In genomic region chr6:90329953-90330352, GRCm38 (mm10) we compare ENCODE assay signal across 9 mouse cellular contexts. TPM values are rescaled to one million over a fixed set of nuclear protein-coding genes. Genes with fewer than 3 reads are reported as not detected.
A peak's percentile ranks its signal among the peaks of the same experiment; 100 is the strongest.
DNase-seq lines count a peak whose midpoint lies in the region; ATAC-seq and TF ChIP-seq lines count a peak whose summit lies in the region.
"Had no signal": no experiment of that assay in that cellular context is flagged by ENCODE, and none has a peak within 500 bp of the region (broad histone marks: within the 10 kb centered on the region; RNA-seq: fewer than 3 reads in every experiment).

No protein-coding gene starts in this region.

- no peaks in the 10 kb centered on the region for H3K4me1 ChIP-seq in limb, embryonic 14.5 days (ENCODE audit: control insufficient read depth, insufficient read depth, low read length)
- H3K4me1 ChIP-seq in limb, embryonic 10.5 days, result peaks cover 5% of the 10 kb centered on the region
- peaks cover 2% of the 10 kb centered on the region; the same call in 1 of the 2 replicates for H3K4me1 ChIP-seq in midbrain, embryonic 16.5 days (ENCODE audit: control insufficient read depth, insufficient read depth, low read length)

- no peaks in the 10 kb centered on the region for H3K27me3 ChIP-seq in limb, embryonic 14.5 days (ENCODE audit: control insufficient read depth, insufficient read depth, low read length)
- peaks cover 16% of the 10 kb centered on the region; the same call in 1 of the 2 replicates for H3K27me3 ChIP-seq in limb, embryonic 10.5 days (ENCODE audit: low read depth, poor library complexity, severe bottlenecking)
- no peaks in the 10 kb centered on the region for H3K27me3 ChIP-seq in midbrain, embryonic 16.5 days (ENCODE audit: control insufficient read depth, insufficient read depth, low read depth, low read length)

- no peak overlapping the region for H3K4me2 ChIP-seq in limb, embryonic 14.5 days (replicated peaks; ENCODE audit: low read depth, low read length, severe bottlenecking)
- H3K4me2 ChIP-seq in midbrain, embryonic 16.5 days (ENCODE audit: low read length), result no peak overlapping the region

- no peak for TF ChIP-seq POLR2A in limb, embryonic 14.5 days (IDR thresholded peaks at IDR 0.05; ENCODE audit: borderline replicate concordance, extremely low read depth, insufficient read depth, insufficient read length)

- no peak for ATAC-seq in limb, embryonic 14.5 days (ENCODE audit: low FRiP score, low read depth)
- peak; percentile 51; the same call in 1 of the 2 replicates for ATAC-seq in midbrain, embryonic 16.5 days
- ATAC-seq in inflammation-experienced regulatory T-cells, adult 6 months, result no peak
- ATAC-seq in megakaryocyte, adult 5-6 weeks (ENCODE audit: poor library complexity, severe bottlenecking), result no peak

- no peak overlapping the region for H3K4me3 ChIP-seq in limb, embryonic 14.5 days (replicated peaks; ENCODE audit: low read length)
- H3K4me3 ChIP-seq in limb, embryonic 10.5 days, result no peak overlapping the region
- H3K4me3 ChIP-seq in midbrain, embryonic 16.5 days (ENCODE audit: low read depth, low read length), result no peak overlapping the region

- no peaks in the 10 kb centered on the region for H3K9me3 ChIP-seq in limb, embryonic 14.5 days (ENCODE audit: control insufficient read depth, low read length)
- H3K9me3 ChIP-seq in limb, embryonic 10.5 days (replicated peaks), result no peaks in the 10 kb centered on the region
- H3K9me3 ChIP-seq in midbrain, embryonic 16.5 days (replicated peaks; ENCODE audit: control insufficient read depth, low read length, poor library complexity, severe bottlenecking), result no peaks in the 10 kb centered on the region

- H3K36me3 ChIP-seq in limb, embryonic 14.5 days (ENCODE audit: control insufficient read depth, insufficient read depth, low read length), result no peaks in the 10 kb centered on the region
- no peaks in the 10 kb centered on the region for H3K36me3 ChIP-seq in limb, embryonic 10.5 days
- no peaks in the 10 kb centered on the region for H3K36me3 ChIP-seq in midbrain, embryonic 16.5 days (ENCODE audit: control insufficient read depth, insufficient read depth, low read length)

- WGBS in limb, embryonic 14.5 days, result 20% methylated on average over 1 of the region's 1 CpGs
- 64% methylated on average over 1 of the region's 1 CpGs for WGBS in limb, embryonic 10.5 days
- 39% methylated on average over 1 of the region's 1 CpGs for WGBS in midbrain, embryonic 16.5 days

- H3K9ac ChIP-seq in limb, embryonic 14.5 days (ENCODE audit: low read depth, low read length, severe bottlenecking), result no peak overlapping the region
- H3K9ac ChIP-seq in midbrain, embryonic 16.5 days (ENCODE audit: low read depth, low read length), result no peak overlapping the region
- H3K9ac ChIP-seq: liver, embryonic 14.5 days had no signal

- DNase-seq in limb, embryonic 14.5 days (ENCODE audit: low spot score), result peak; percentile 14
- DNase-seq in limb, embryonic 10.5 days (ENCODE audit: low spot score), result no peak
- peak; percentile 68 for DNase-seq in cerebellum, adult 11 months
- DNase-seq in frontal cortex, postnatal 36 days (ENCODE audit: low spot score in 2 of 2), result peak; percentile 15 to 33
- DNase-seq in layer of hippocampus, adult 11-12 months (ENCODE audit: low spot score), result peak; percentile 76

- no peak overlapping the region for H3K27ac ChIP-seq in limb, embryonic 14.5 days (replicated peaks; ENCODE audit: low read depth, low read length)
- H3K27ac ChIP-seq in limb, embryonic 10.5 days, result no peak overlapping the region
- H3K27ac ChIP-seq in midbrain, embryonic 16.5 days (ENCODE audit: low read length), result no peak overlapping the region
- H3K27ac ChIP-seq: liver, embryonic 14.5 days had no signal

RNA-seq across cellular contexts. Expression of gene Uroc1, which starts 3.1 kb away (rescaled TPM):
- 0.04 and 0.06 TPM in 2 replicates for polyA plus RNA-seq in limb, embryonic 14.5 days (2012; rRNA removed)
- 0.08 and 0.12 TPM in 2 replicates for polyA plus RNA-seq in limb, embryonic 14.5 days (2014; fragmentation: Nextera tagmentation; extraction: Ambion mirVana)
- 0.15 and 0.16 TPM in 2 replicates for polyA plus RNA-seq in limb, embryonic 10.5 days (2016; fragmentation: Nextera tagmentation; extraction: Ambion mirVana)
- polyA plus RNA-seq in midbrain, embryonic 16.5 days (2015; fragmentation: Nextera tagmentation; extraction: Ambion mirVana), result not detected in 2 replicates
- polyA plus RNA-seq in inflammation-experienced regulatory T-cells, adult 6 months (2017; shearing (Covaris generic)), result not detected
- total RNA-seq in megakaryocyte, adult 5-6 weeks (2015), result not detected in 2 replicates
- not detected in 2 replicates for total RNA-seq in megakaryocyte, adult 5-6 weeks (2017)

RNA-seq across cellular contexts. Expression of gene Chst13, which starts 5.0 kb away (rescaled TPM):
- 0.59 and 1.4 TPM in 2 replicates for polyA plus RNA-seq in limb, embryonic 14.5 days (2012; rRNA removed)
- 0.91 and 0.94 TPM in 2 replicates for polyA plus RNA-seq in limb, embryonic 14.5 days (2014; fragmentation: Nextera tagmentation; extraction: Ambion mirVana)
- 0.09 TPM in 1 of 2 replicates, not detected in the other for polyA plus RNA-seq in limb, embryonic 10.5 days (2016; fragmentation: Nextera tagmentation; extraction: Ambion mirVana)
- 0.11 TPM in 1 of 2 replicates, not detected in the other for polyA plus RNA-seq in midbrain, embryonic 16.5 days (2015; fragmentation: Nextera tagmentation; extraction: Ambion mirVana)
- not detected for polyA plus RNA-seq in inflammation-experienced regulatory T-cells, adult 6 months (2017; shearing (Covaris generic))
- 9.0 and 12.4 TPM in 2 replicates for total RNA-seq in megakaryocyte, adult 5-6 weeks (2015)
- 4.4 and 6.3 TPM in 2 replicates for total RNA-seq in megakaryocyte, adult 5-6 weeks (2017)

RNA-seq across cellular contexts. Expression of gene BC048671, which starts 28.9 kb away (rescaled TPM):
- polyA plus RNA-seq in limb, embryonic 14.5 days (2012; rRNA removed), result not detected in 2 replicates
- not detected in 2 replicates for polyA plus RNA-seq in limb, embryonic 14.5 days (2014; fragmentation: Nextera tagmentation; extraction: Ambion mirVana)
- polyA plus RNA-seq in limb, embryonic 10.5 days (2016; fragmentation: Nextera tagmentation; extraction: Ambion mirVana), result not detected in 2 replicates
- not detected in 2 replicates for polyA plus RNA-seq in midbrain, embryonic 16.5 days (2015; fragmentation: Nextera tagmentation; extraction: Ambion mirVana)
- not detected for polyA plus RNA-seq in inflammation-experienced regulatory T-cells, adult 6 months (2017; shearing (Covaris generic))
- not detected in 2 replicates for total RNA-seq in megakaryocyte, adult 5-6 weeks (2015)
- total RNA-seq in megakaryocyte, adult 5-6 weeks (2017), result not detected in 2 replicates
- polyA plus RNA-seq: liver, embryonic 14.5 days had no signal

RNA-seq across cellular contexts. Expression of gene Zxdc, which starts 39.3 kb away (rescaled TPM):
- polyA plus RNA-seq in limb, embryonic 14.5 days (2012; rRNA removed), result 15.1 and 18.0 TPM in 2 replicates
- 12.4 and 13.5 TPM in 2 replicates for polyA plus RNA-seq in limb, embryonic 14.5 days (2014; fragmentation: Nextera tagmentation; extraction: Ambion mirVana)
- 6.1 and 6.4 TPM in 2 replicates for polyA plus RNA-seq in limb, embryonic 10.5 days (2016; fragmentation: Nextera tagmentation; extraction: Ambion mirVana)
- polyA plus RNA-seq in midbrain, embryonic 16.5 days (2015; fragmentation: Nextera tagmentation; extraction: Ambion mirVana), result 8.8 and 9.2 TPM in 2 replicates
- polyA plus RNA-seq in inflammation-experienced regulatory T-cells, adult 6 months (2017; shearing (Covaris generic)), result 1 to 10 TPM; 4.5 to 9.6 (median 7.7) TPM
- 10.2 and 11.1 TPM in 2 replicates for total RNA-seq in megakaryocyte, adult 5-6 weeks (2015)
- 9.9 and 16.1 TPM in 2 replicates for total RNA-seq in megakaryocyte, adult 5-6 weeks (2017)
